Mouse (Mus musculus): ENCODE data around the gene Clca3a1. TPM values are rescaled to one million over a fixed set of nuclear protein-coding genes. Genes with fewer than 3 reads are reported as not detected.
"Not testable (repeated sequence)": the region's sequence is repeated elsewhere in the genome, so short reads cannot be mapped to it uniquely, and the experiment has no call there.

Gene Clca3a1
- total and polyA plus RNA-seq, 3 experiments: 0.76 to 1.0 (median 0.96) TPM

DNA sequence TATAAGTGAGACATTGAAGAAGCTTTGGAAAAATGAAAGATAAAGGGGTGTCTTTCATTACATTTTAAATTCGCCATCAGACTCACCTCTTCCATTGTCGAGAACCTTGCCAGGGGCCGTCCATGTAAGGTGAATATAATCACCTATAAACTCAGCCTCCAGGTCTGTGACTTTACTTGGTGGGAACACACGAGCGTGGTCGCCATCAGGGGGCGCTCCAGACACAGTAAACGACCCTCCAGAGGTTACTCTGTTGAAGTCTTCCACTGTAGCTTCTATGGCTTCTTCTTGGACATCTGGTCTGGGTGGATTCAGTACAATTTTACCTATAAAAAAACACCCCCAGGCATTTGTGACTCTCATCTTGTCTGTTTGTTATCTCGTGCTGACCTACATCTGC lies 23.9 kb downstream of the Clca3a1 start:
- TF ChIP-seq POLR2A (IDR thresholded peaks at IDR 0.05; ENCODE audit: insufficient read depth, low read depth, low read length) (no peak), CTCF (IDR thresholded peaks at IDR 0.05) (peak; percentile 61), EP300 (IDR thresholded peaks at IDR 0.05; ENCODE audit: insufficient read depth, low read depth, low read length) (no peak)
- peak in 1 of 2 experiments; percentile 30 for DNase-seq
- intact Hi-C loops (cut with DNase I): loop anchor here (10.0 kb wide), 1 partner anchor 288 kb away; no protein-coding TSS in a partner anchor
- Histone ChIP-seq H3K9ac (ENCODE audit: low read depth, low read length) (no peak overlapping the region), H3K4me3 (no peak overlapping the region), H3K4me1 (ENCODE audit: control insufficient read depth, insufficient read depth, low read length) (no peaks in the 10 kb centered on the region), H3K27me3 (ENCODE audit: control insufficient read depth, insufficient read depth, low read length) (no peaks in the 10 kb centered on the region), H3K79me2 (replicated peaks; ENCODE audit: control insufficient read depth, insufficient read depth, low read length) (no peaks in the 10 kb centered on the region), H3K27ac (no peak overlapping the region), H3K36me3 (ENCODE audit: control insufficient read depth, insufficient read depth, low read length) (no peaks in the 10 kb centered on the region)
- 28% methylated on average over 9 of the region's 9 CpGs for WGBS

DNA sequence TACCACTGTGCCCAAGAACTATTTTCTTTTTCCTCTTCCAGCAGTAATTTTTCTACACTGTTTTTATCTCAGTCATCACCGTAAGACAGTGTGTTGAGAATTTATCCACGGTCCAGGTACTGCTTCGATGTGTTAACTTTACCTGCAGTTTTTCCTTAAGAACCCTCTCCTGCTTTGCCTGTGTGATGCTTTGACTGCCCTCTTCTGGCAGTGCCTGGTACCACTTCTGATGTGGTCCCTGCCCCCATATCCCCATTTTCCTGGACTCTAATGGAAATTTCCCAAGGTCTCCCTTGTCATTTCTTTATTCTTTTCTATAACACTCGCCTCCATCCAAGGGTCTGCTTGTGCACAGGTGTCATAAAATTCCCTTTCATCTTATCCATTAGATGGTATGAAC lies 37.3 kb downstream of the Clca3a1 start:
- WGBS: 35% methylated on average over 4 of the region's 4 CpGs
- Histone ChIP-seq H3K79me2 (replicated peaks; ENCODE audit: control insufficient read depth, insufficient read depth, low read length) (no peaks in the 10 kb centered on the region), H3K4me3 (no peak overlapping the region), H3K4me1 (ENCODE audit: control insufficient read depth, insufficient read depth, low read length) (peaks cover 2% of the 10 kb centered on the region), H3K27ac (no peak overlapping the region), H3K9ac (ENCODE audit: low read depth, low read length) (no peak overlapping the region), H3K36me3 (ENCODE audit: control insufficient read depth, insufficient read depth, low read length) (0 out of 2 replicates have a peak, but pooled peaks cover under 1% of the 10 kb centered on the region), H3K27me3 (ENCODE audit: control insufficient read depth, insufficient read depth, low read length) (no peaks in the 10 kb centered on the region)
- intact Hi-C loops (cut with DNase I): loop anchor here (1.0 to 10.0 kb wide), 3 partner anchors 106 to 401 kb away; no protein-coding TSS in a partner anchor
- peak; percentile 51 to 76 for DNase-seq
- TF ChIP-seq CTCF (IDR thresholded peaks at IDR 0.05): peak; percentile 89
- 0 out of 2 replicates have a peak, but pooled peaks have one; percentile 41 for TF ChIP-seq EP300 (IDR thresholded peaks at IDR 0.05; ENCODE audit: insufficient read depth, low read depth, low read length)
- TF ChIP-seq POLR2A (IDR thresholded peaks at IDR 0.05; ENCODE audit: insufficient read depth, low read depth, low read length): no peak

DNA sequence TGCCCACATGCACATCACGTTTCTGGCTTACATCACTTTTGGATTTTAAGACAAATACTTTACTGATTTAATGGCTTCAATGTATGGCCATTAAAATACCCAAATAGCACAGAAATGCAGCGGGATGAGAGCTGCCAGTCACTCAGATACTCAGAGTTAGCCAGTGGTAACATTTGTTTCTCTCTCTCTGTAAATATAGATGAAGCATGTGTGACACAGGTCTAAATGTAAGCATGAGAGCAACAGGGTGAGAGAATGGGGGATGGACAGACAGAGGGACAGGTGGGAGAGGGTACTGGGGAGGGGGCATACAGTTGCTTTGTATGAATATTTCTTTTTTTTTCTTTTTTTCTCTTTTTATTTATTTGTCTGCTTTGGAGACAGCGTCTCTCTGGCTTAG lies 38.2 kb downstream of the Clca3a1 start:
- intact Hi-C loops (cut with DNase I): loop anchor here (5.0 to 10.0 kb wide), 2 partner anchors 105 to 402 kb away; no protein-coding TSS in a partner anchor

DNA sequence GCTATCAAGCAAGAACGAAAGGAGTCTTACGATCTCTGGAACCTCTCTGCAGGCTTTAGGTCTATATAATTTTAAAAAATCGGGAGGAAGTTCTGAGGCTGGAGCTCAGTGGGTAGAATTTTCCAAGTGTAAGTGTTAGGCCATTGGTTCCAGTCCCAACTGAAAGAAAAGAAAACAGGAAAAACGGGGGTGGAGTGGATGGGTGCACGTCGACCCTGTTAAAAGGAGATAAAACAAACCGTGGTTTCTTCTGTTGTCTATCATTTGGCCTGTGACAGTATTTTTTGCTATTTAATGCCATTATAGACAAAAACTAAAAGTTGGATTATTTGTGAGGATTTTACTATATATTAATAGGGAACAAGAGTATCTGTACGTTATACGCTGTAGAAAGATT lies 38.9 kb downstream of the Clca3a1 start:
- peak overlapping the region; percentile 86 for H3K27ac ChIP-seq
- H3K79me2 ChIP-seq (replicated peaks; ENCODE audit: control insufficient read depth, insufficient read depth, low read length): peaks cover 3% of the 10 kb centered on the region
- TF ChIP-seq EP300 (IDR thresholded peaks at IDR 0.05; ENCODE audit: insufficient read depth, low read depth, low read length) (no peak), CTCF (IDR thresholded peaks at IDR 0.05) (no peak), POLR2A (IDR thresholded peaks at IDR 0.05; ENCODE audit: insufficient read depth, low read depth, low read length) (no peak)
- no peaks in the 10 kb centered on the region for H3K27me3 ChIP-seq (ENCODE audit: control insufficient read depth, insufficient read depth, low read length)
- H3K36me3 ChIP-seq (ENCODE audit: control insufficient read depth, insufficient read depth, low read length): peaks cover 10% of the 10 kb centered on the region
- 46% methylated on average over 9 of the region's 9 CpGs for WGBS
- intact Hi-C loops (cut with DNase I): loop anchor here (1.0 to 10.0 kb wide), 5 partner anchors 30 to 403 kb away; no protein-coding TSS in a partner anchor
- H3K4me3 ChIP-seq: no peak overlapping the region
- no peak for DNase-seq
- H3K9ac ChIP-seq (ENCODE audit: low read depth, low read length): peak overlapping the region; percentile 37; the same call in 1 of the 2 replicates
- peaks cover 8% of the 10 kb centered on the region for H3K4me1 ChIP-seq (ENCODE audit: control insufficient read depth, insufficient read depth, low read length)

More for the DNA sequence above, 38.2 kb downstream of the Clca3a1 start:
- 60% methylated on average over 3 of the region's 3 CpGs for WGBS
- H3K36me3 ChIP-seq (ENCODE audit: control insufficient read depth, insufficient read depth, low read length); DNase-seq; H3K79me2 ChIP-seq (replicated peaks; ENCODE audit: control insufficient read depth, insufficient read depth, low read length); H3K4me1 ChIP-seq (ENCODE audit: control insufficient read depth, insufficient read depth, low read length); H3K27me3 ChIP-seq (ENCODE audit: control insufficient read depth, insufficient read depth, low read length); H3K9ac ChIP-seq (ENCODE audit: low read depth, low read length); H3K27ac ChIP-seq; H3K4me3 ChIP-seq: not testable (repeated sequence)

DNA sequence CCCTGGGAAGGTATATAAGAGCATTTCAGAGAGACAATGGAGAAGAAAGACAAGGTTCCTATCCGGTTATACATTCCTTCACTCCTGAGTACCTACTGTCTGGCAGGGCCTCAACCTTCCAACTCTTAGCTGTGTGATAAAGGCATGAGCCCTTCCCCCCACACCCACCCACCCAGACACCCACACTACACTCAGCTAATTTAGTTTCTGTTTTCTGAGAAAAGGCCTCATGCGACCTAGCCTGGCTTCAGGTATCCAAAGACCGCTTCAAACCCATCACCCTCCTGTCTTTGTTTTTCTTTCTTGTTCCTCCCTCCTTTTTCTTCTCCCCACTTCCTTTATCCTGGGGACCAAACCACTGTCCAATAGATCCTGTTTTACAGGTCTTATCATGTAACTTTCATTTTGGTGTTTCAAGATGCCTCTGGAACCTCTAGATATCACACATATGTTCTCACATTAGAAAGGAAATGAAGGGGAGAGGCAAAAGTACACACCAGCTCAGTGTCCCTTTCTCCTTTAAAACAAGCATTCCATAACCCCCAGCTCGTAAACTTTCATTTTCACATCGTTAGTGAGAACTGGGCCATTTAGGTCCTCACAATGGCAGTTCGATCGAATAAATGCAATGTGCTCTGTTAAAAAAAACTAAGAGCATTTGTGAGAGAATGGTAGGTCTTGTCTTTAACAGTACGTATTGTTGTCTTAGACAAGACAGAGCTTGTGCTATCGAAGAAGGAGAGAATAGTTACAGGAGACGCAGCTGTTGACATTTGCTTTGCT lies 39.5 kb downstream of the Clca3a1 start:
- WGBS: 50% methylated on average over 10 of the region's 10 CpGs

More for the DNA sequence above, 39.5 kb downstream of the Clca3a1 start:
- Histone ChIP-seq H3K27ac (peak overlapping the region; percentile 86), H3K36me3 (ENCODE audit: control insufficient read depth, insufficient read depth, low read length) (peaks cover 15% of the 10 kb centered on the region), H3K9ac (ENCODE audit: low read depth, low read length) (peak overlapping the region; percentile 37), H3K4me3 (peak overlapping the region; percentile 52; the same call in 1 of the 2 replicates), H3K79me2 (replicated peaks; ENCODE audit: control insufficient read depth, insufficient read depth, low read length) (peaks cover 3% of the 10 kb centered on the region), H3K27me3 (ENCODE audit: control insufficient read depth, insufficient read depth, low read length) (no peaks in the 10 kb centered on the region), H3K4me1 (ENCODE audit: control insufficient read depth, insufficient read depth, low read length) (peaks cover 10% of the 10 kb centered on the region)
- intact Hi-C loops (cut with DNase I): loop anchor here (1.0 to 10.0 kb wide), 5 partner anchors 29 to 404 kb away; no protein-coding TSS in a partner anchor
- DNase-seq: no peak
- TF ChIP-seq POLR2A (IDR thresholded peaks at IDR 0.05; ENCODE audit: insufficient read depth, low read depth, low read length) (no peak), EP300 (IDR thresholded peaks at IDR 0.05; ENCODE audit: insufficient read depth, low read depth, low read length) (no peak), CTCF (IDR thresholded peaks at IDR 0.05) (no peak)
